Mouse (Mus musculus) liver, embryonic 11.5 days (tissue): Measurements from ENCODE around the gene Fbxw4. TPM values are rescaled to one million over a fixed set of nuclear protein-coding genes. Genes with fewer than 3 reads are reported as not detected.

Source experiments
- ATAC-seq: fragments of 200-750 bp; cut with Nextera tagmentation; replicated peaks from 2 replicates; pipeline ENCODE4 v1.8.0; 2017; ENCODE audit warnings: moderate number of reproducible peaks, mild to moderate bottlenecking, moderate TSS enrichment, moderate library complexity; ENCODE audit not compliant: low FRiP score
- DNase-seq: peaks from one replicate; pipeline ENCODE4 v3.0.0-alpha.2; 2017; ENCODE audit warnings: low spot score
- H3K27ac ChIP-seq: fragments of 300-500 bp; sonication (generic); 2 replicates; pipeline ENCODE4 v1.5.1; 2014; ENCODE audit warnings: mild to moderate bottlenecking, low read depth, low read length, control low read depth
- H3K27me3 ChIP-seq: fragments of 300-500 bp; sonication (generic); replicated peaks from 2 replicates; pipeline ENCODE4 v1.6.1; 2014; ENCODE audit warnings: low read length, mixed read lengths; ENCODE audit not compliant: control insufficient read depth, insufficient read depth
- H3K36me3 ChIP-seq: fragments of 300-500 bp; sonication (generic); 2 replicates; pipeline ENCODE4 v1.6.1; 2014; ENCODE audit warnings: mild to moderate bottlenecking, low read length, moderate library complexity, mixed read lengths; ENCODE audit not compliant: control insufficient read depth, insufficient read depth
- H3K4me1 ChIP-seq: fragments of 300-500 bp; sonication (generic); replicated peaks from 2 replicates; pipeline ENCODE4 v1.6.1; 2014; ENCODE audit warnings: low read length, mixed read lengths; ENCODE audit not compliant: control insufficient read depth, insufficient read depth
- H3K4me2 ChIP-seq: fragments of 300-500 bp; sonication (generic); 2 replicates; pipeline ENCODE4 v1.6.1; 2014; ENCODE audit warnings: mild to moderate bottlenecking, control low read depth, moderate library complexity
- H3K4me3 ChIP-seq: fragments of 300-500 bp; sonication (generic); 2 replicates; pipeline ENCODE4 v1.5.1; 2014; ENCODE audit warnings: low read depth, low read length, control low read depth
- H3K9ac ChIP-seq: fragments of 300-500 bp; sonication (generic); 2 replicates; pipeline ENCODE4 v1.6.1; 2014; ENCODE audit warnings: low read depth, low read length, control low read depth
- H3K9me3 ChIP-seq: fragments of 300-500 bp; sonication (generic); 2 replicates; pipeline ENCODE4 v1.6.1; 2016; ENCODE audit warnings: low read length, inconsistent platforms, mixed read lengths; ENCODE audit not compliant: control insufficient read depth
- WGBS: fragments of 180-500 bp; shearing (Covaris S2); extraction: QIAGEN DNeasy Blood & Tissue Kit; methylation state at CpG from one replicate; pipeline ENCODE4 v1.1.7; 2014; 5-methylcytosine and 5-hydroxymethylcytosine counted together
- polyA plus RNA-seq: library from polyadenylated mRNA; unstranded; fragments of >200 nt; fragmentation: Nextera tagmentation; extraction: Ambion mirVana; gene quantifications from 2 replicates; pipeline ENCODE4 v1.2.1, GENCODE M21; 2014

Fbxw4 gene
- polyA plus RNA-seq, 1 experiment from 2014 or later, result 5.0 TPM

GRCm38 (mm10) chr19:45660503-45660790 lies 335 bp upstream of the Fbxw4 start:
- H3K9me3 ChIP-seq, result no peaks in the 10 kb centered on the region
- peak overlapping the region; percentile 73 for H3K4me2 ChIP-seq
- ATAC-seq (no peak; the same call in 1 of the 2 replicates), DNase-seq (no peak)
- H3K9ac ChIP-seq, result peak overlapping the region; percentile 99
- H3K27ac ChIP-seq, result peak overlapping the region; percentile 91
- peak overlapping the region; percentile 85 for H3K4me3 ChIP-seq
- H3K27me3 ChIP-seq, result no peaks in the 10 kb centered on the region
- H3K4me1 ChIP-seq, result peaks cover 16% of the 10 kb centered on the region
- no peaks in the 10 kb centered on the region for H3K36me3 ChIP-seq
- WGBS, result 19% methylated on average over 18 of the region's 18 CpGs

DNA sequence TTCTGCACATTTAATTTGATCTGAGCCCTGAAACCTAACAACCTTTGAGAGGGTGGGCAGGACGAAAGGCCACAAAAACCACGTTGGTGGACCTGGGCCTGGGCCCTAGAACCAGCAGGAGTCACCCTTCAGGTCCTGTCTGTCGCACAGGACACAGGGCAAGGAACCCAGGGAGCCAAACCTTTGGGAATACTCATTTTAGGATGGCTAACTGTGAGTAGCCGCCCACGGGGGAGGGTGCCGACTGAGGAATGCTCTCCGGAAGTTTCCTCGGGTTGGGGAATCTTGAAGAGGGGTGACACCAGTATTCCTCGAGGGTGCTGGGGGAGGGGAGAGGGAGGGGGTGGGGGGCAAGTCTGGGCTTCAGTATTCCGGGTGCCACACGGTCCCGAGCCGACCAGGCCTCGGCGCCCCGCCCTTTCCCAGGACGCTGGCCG lies 793 bp downstream of the Fbxw4 start:
- Histone ChIP-seq H3K9ac (peak overlapping the region; percentile 99), H3K9me3 (no peaks in the 10 kb centered on the region), H3K4me2 (peak overlapping the region; percentile 73), H3K27ac (peak overlapping the region; percentile 91), H3K4me1 (peaks cover 16% of the 10 kb centered on the region), H3K36me3 (no peaks in the 10 kb centered on the region), H3K4me3 (peak overlapping the region; percentile 85), H3K27me3 (no peaks in the 10 kb centered on the region)
- DNase-seq (peak; percentile 71), ATAC-seq (peak; percentile 37; the same call in 1 of the 2 replicates)
- under 1% methylated on average over 18 of the region's 18 CpGs for WGBS

GRCm38 (mm10) chr19:45658556-45659268 lies 1.4 kb downstream of the Fbxw4 start:
- Histone ChIP-seq H3K4me3 (peak overlapping the region; percentile 85), H3K4me1 (peaks cover 16% of the 10 kb centered on the region), H3K36me3 (no peaks in the 10 kb centered on the region), H3K4me2 (peak overlapping the region; percentile 73), H3K9ac (peak overlapping the region; percentile 99), H3K9me3 (no peaks in the 10 kb centered on the region), H3K27ac (peak overlapping the region; percentile 91), H3K27me3 (no peaks in the 10 kb centered on the region)
- no peak for DNase-seq
- WGBS, result 63% methylated on average over 10 of the region's 10 CpGs
- ATAC-seq, result 0 out of 2 replicates have a peak, but pooled peaks have one; percentile 31

DNA sequence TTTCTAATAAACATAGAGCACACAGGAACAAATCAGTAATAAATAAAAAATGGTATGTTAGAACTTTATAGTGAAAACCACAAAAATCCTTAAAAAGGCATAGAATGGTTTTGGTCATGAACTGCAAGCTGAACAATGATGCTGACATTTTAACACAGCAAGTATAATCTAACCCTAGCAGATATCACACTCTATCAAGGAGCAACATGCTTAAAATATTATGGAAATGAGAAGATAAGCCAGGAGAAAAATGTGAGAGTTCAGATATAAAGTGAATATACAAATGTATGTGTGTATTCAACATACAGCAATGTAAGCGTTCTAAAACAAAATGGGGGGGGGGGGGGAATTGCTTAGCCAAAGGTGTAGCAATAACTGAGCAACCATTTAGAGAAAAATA lies 2.3 kb downstream of the Fbxw4 start:
- Histone ChIP-seq H3K9me3 (no peaks in the 10 kb centered on the region), H3K27me3 (no peaks in the 10 kb centered on the region), H3K4me2 (no peak overlapping the region; the same call in 1 of the 2 replicates), H3K27ac (no peak overlapping the region), H3K4me1 (peaks cover 16% of the 10 kb centered on the region), H3K36me3 (no peaks in the 10 kb centered on the region), H3K4me3 (no peak overlapping the region), H3K9ac (no peak overlapping the region)
- 50% methylated on average over 1 of the region's 1 CpGs for WGBS
- ATAC-seq (peak; percentile 70), DNase-seq (no peak)

GRCm38 (mm10) chr19:45656810-45657595 lies 3.1 kb downstream of the Fbxw4 start:
- 67% methylated on average over 8 of the region's 8 CpGs for WGBS
- ATAC-seq, result no peak
- Histone ChIP-seq H3K4me1 (peaks cover 22% of the 10 kb centered on the region), H3K4me2 (peak overlapping the region; percentile 44), H3K27ac (peak overlapping the region; percentile 75), H3K36me3 (no peaks in the 10 kb centered on the region), H3K9ac (peak overlapping the region; percentile 31; the same call in 1 of the 2 replicates), H3K9me3 (no peaks in the 10 kb centered on the region), H3K27me3 (no peaks in the 10 kb centered on the region), H3K4me3 (no peak overlapping the region)
- no peak for DNase-seq

DNA sequence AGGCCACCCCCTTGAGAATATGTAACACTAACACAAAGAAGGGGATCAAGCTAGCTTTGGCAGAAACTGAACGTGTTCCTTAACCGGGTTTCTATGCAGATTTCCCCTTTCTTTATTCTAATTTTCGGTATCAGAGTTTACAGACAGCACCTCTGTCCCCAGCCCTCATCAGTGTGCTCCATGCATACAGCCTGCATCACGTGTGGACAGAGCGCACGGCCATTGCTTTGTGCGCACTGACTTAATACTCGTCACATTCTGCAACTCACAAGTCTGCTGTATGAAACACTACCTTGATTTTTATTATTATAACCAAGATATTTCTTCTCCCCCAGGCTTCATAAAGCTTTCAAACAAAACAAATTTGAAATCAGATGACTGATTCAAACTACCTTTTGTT lies 4.2 kb downstream of the Fbxw4 start:
- DNase-seq (no peak), ATAC-seq (no peak)
- Histone ChIP-seq H3K4me3 (no peak overlapping the region), H3K4me2 (no peak overlapping the region), H3K27ac (no peak overlapping the region), H3K9me3 (no peaks in the 10 kb centered on the region), H3K4me1 (peaks cover 29% of the 10 kb centered on the region), H3K27me3 (no peaks in the 10 kb centered on the region), H3K36me3 (no peaks in the 10 kb centered on the region), H3K9ac (no peak overlapping the region)
- 74% methylated on average over 8 of the region's 8 CpGs for WGBS

GRCm38 (mm10) chr19:45653986-45654385 lies 6.1 kb downstream of the Fbxw4 start:
- DNase-seq, result no peak
- H3K27ac ChIP-seq, result no peak overlapping the region
- no peak for ATAC-seq
- H3K4me1 ChIP-seq, result peaks cover 23% of the 10 kb centered on the region
- no peaks in the 10 kb centered on the region for H3K27me3 ChIP-seq
- H3K9ac ChIP-seq, result no peak overlapping the region
- WGBS, result 87% methylated on average over 6 of the region's 6 CpGs
- no peak overlapping the region for H3K4me2 ChIP-seq
- H3K36me3 ChIP-seq, result no peaks in the 10 kb centered on the region
- H3K4me3 ChIP-seq, result no peak overlapping the region
- no peaks in the 10 kb centered on the region for H3K9me3 ChIP-seq

DNA sequence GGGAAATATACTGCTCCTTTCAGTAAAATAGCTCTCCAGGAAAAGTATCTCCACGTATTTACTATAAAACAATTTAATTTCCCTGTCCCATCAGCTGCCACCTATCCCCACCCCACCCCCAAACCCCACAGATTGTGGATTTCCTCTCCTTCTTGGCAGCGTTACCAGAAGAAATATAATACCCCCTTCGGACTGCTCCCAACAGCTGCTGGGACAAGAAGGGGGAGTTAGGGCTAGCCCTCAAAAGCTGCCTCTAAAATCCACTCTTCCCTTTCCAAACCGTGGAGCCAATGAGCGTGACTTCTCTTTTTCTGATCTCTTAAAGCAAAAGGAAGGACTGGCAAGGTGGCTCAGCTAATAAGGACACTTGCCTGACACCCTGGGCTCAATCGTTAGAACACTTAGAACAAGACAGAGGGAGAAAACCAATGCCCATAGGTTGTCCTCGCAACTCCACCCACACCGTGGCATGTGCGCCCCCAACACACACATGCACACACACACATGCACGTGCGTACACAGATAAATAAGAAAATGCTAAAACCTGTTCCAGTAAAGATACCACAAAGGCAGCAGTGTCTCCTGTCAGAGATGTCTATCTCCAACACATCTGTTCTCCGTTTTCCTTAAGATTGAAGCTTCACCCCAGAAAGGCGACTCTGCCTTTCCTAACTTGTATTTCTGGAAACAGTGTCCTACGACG lies 7.7 kb downstream of the Fbxw4 start:
- H3K4me2 ChIP-seq, result peak overlapping the region; percentile 44
- no peak overlapping the region for H3K4me3 ChIP-seq
- H3K4me1 ChIP-seq, result peaks cover 23% of the 10 kb centered on the region
- ATAC-seq (peak; percentile 73), DNase-seq (no peak)
- H3K27me3 ChIP-seq, result no peaks in the 10 kb centered on the region
- 0 out of 2 replicates have a peak overlapping the region, but pooled peaks have one; percentile 12 for H3K9ac ChIP-seq
- H3K9me3 ChIP-seq, result no peaks in the 10 kb centered on the region
- WGBS, result 38% methylated on average over 15 of the region's 15 CpGs
- no peaks in the 10 kb centered on the region for H3K36me3 ChIP-seq
- no peak overlapping the region; the same call in none of the 2 replicates for H3K27ac ChIP-seq
